In the genomic region with DNA sequence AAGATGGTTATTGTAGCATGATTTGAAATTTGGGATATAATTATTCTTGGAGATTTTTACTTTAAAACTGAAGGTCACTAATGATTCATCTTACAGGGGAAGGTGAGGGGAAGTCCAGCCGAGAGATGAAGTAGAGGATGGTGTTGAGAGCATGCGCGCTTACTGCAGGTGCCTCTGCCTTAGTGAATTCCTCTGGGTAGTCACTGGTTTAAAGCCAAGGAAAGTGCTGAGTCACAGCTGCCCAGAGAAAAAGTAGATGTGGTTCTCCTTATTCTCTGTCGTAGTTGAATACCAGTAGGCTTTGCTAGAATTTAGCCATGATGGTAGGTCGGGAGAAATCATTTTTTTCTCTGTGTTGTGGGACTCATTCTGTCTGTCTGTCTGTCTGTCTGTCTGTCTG, we compare ENCODE assay signal across 8 mouse cellular contexts.
DNase-seq lines count a peak whose midpoint lies in the region; ATAC-seq and TF ChIP-seq lines count a peak whose summit lies in the region.

No protein-coding gene starts in this region.

- no peak overlapping the region for H3K4me3 ChIP-seq in gastrocnemius, adult 2 months
- H3K4me3 ChIP-seq in lung, embryonic 16.5 days (ENCODE audit: low read length) = peak overlapping the region; percentile 21; the same call in 1 of the 2 replicates
- no peak overlapping the region for H3K4me3 ChIP-seq in forebrain, embryonic 15.5 days
- H3K4me3 ChIP-seq in cerebellum, adult 2 months (replicated peaks; ENCODE audit: insufficient read depth, low read depth, low read length) = no peak overlapping the region

- no peaks in the 10 kb centered on the region for H3K9me3 ChIP-seq in lung, embryonic 16.5 days (ENCODE audit: control insufficient read depth, low read length)
- H3K9me3 ChIP-seq in forebrain, embryonic 15.5 days = no peaks in the 10 kb centered on the region

- intact Hi-C loops in gastrocnemius, adult 2 months (cut with DNase I) = no loop called here

- H3K27me3 ChIP-seq in lung, embryonic 16.5 days (ENCODE audit: control insufficient read depth, insufficient read depth, low read depth, low read length) = no peaks in the 10 kb centered on the region
- H3K27me3 ChIP-seq in forebrain, embryonic 15.5 days = no peaks in the 10 kb centered on the region
- H3K27me3 ChIP-seq in cerebellum, adult 2 months (ENCODE audit: control insufficient read depth, insufficient read depth, low read length) = no peaks in the 10 kb centered on the region

- no peak for TF ChIP-seq POLR2A in cerebellum, adult 2 months (IDR thresholded peaks at IDR 0.05; ENCODE audit: borderline replicate concordance, insufficient read depth, low read length)

- DNase-seq in gastrocnemius, adult 2 months = no peak
- DNase-seq in gastrocnemius, adult 8-10 months (ENCODE audit: low spot score in 2 of 2) = no peak
- peak; percentile 27 for DNase-seq in 3T3-L1 (ENCODE audit: low read depth, low spot score)
- DNase-seq in cerebellum, adult 2 months = no peak

- H3K9ac ChIP-seq in lung, embryonic 16.5 days (ENCODE audit: low read length) = no peak overlapping the region
- H3K9ac ChIP-seq in forebrain, embryonic 15.5 days (replicated peaks) = no peak overlapping the region

- peak; percentile 36 for ATAC-seq in common myeloid progenitor, adult 5-6 weeks (replicated peaks; ENCODE audit: low read depth, poor library complexity, severe bottlenecking)
- ATAC-seq in lung, embryonic 16.5 days (ENCODE audit: low read depth) = no peak
- no peak for ATAC-seq in frontal cortex, adult (ENCODE audit: low TSS enrichment)
- no peak for ATAC-seq in forebrain, embryonic 15.5 days (replicated peaks)

- H3K36me3 ChIP-seq in lung, embryonic 16.5 days (ENCODE audit: control insufficient read depth, insufficient read depth, low read length) = peaks cover 6% of the 10 kb centered on the region; the same call in 1 of the 2 replicates
- no peaks in the 10 kb centered on the region for H3K36me3 ChIP-seq in forebrain, embryonic 15.5 days

- H3K4me2 ChIP-seq in lung, embryonic 16.5 days (ENCODE audit: low read depth, low read length) = peak overlapping the region; percentile 40; the same call in 1 of the 2 replicates
- H3K4me2 ChIP-seq in forebrain, embryonic 15.5 days (replicated peaks) = no peak overlapping the region

- WGBS in lung, embryonic 16.5 days = 73% methylated on average over 5 of the region's 5 CpGs
- WGBS in forebrain, embryonic 15.5 days = 88% methylated on average over 5 of the region's 5 CpGs
- 88% methylated on average over 5 of the region's 5 CpGs for WGBS in cerebellum, adult 2 months

- peak overlapping the region; percentile 51 for H3K27ac ChIP-seq in gastrocnemius, adult 2 months
- H3K27ac ChIP-seq in lung, embryonic 16.5 days (ENCODE audit: low read length) = no peak overlapping the region
- H3K27ac ChIP-seq in forebrain, embryonic 15.5 days (replicated peaks) = no peak overlapping the region
- no peak overlapping the region for H3K27ac ChIP-seq in cerebellum, adult 2 months (ENCODE audit: insufficient read depth, low read length)

- TF ChIP-seq CTCF in gastrocnemius, adult 2 months (IDR thresholded peaks at IDR 0.05) = no peak
- TF ChIP-seq CTCF in cerebellum, adult 2 months (IDR thresholded peaks at IDR 0.05; ENCODE audit: borderline replicate concordance, insufficient read depth, low read depth, low read length) = no peak

- peaks cover 22% of the 10 kb centered on the region for H3K4me1 ChIP-seq in lung, embryonic 16.5 days (replicated peaks; ENCODE audit: control insufficient read depth, insufficient read depth, low read length)
- no peaks in the 10 kb centered on the region for H3K4me1 ChIP-seq in forebrain, embryonic 15.5 days
- H3K4me1 ChIP-seq in cerebellum, adult 2 months (ENCODE audit: control insufficient read depth, insufficient read depth, low read length) = no peaks in the 10 kb centered on the region
